34 mouse cellular contexts compared by ENCODE assay signal in genomic region chr5:118834129-118834528, GRCm38 (mm10).
DNase-seq lines count a peak whose midpoint lies in the region; ATAC-seq and TF ChIP-seq lines count a peak whose summit lies in the region.
"Had no signal": no experiment of that assay in that cellular context is flagged by ENCODE, and none has a peak within 500 bp of the region (broad histone marks: within the 10 kb centered on the region; RNA-seq: fewer than 3 reads in every experiment).

No protein-coding gene starts in this region.

- H3K4me3 ChIP-seq in intestine, postnatal 0 days (ENCODE audit: low read depth, low read length): no peak overlapping the region
- H3K4me3 ChIP-seq in intestine, embryonic 16.5 days (ENCODE audit: low read length): no peak overlapping the region
- H3K4me3 ChIP-seq: embryonic facial prominence, embryonic 10.5 days; embryonic facial prominence, embryonic 15.5 days; forebrain, embryonic 13.5 days; heart, embryonic 10.5 days; heart, embryonic 15.5 days; hindbrain, embryonic 12.5 days; liver, embryonic 13.5 days; neural tube, embryonic 15.5 days had no signal

- no peaks in the 10 kb centered on the region for H3K9me3 ChIP-seq in intestine, postnatal 0 days (ENCODE audit: control insufficient read depth)
- no peaks in the 10 kb centered on the region for H3K9me3 ChIP-seq in intestine, embryonic 16.5 days (ENCODE audit: control insufficient read depth, low read length)
- H3K9me3 ChIP-seq: embryonic facial prominence, embryonic 10.5 days; embryonic facial prominence, embryonic 15.5 days; forebrain, embryonic 13.5 days; heart, embryonic 10.5 days; heart, embryonic 15.5 days; hindbrain, embryonic 12.5 days; liver, embryonic 13.5 days; neural tube, embryonic 15.5 days had no signal

- no peak overlapping the region for H3K4me2 ChIP-seq in intestine, postnatal 0 days (replicated peaks; ENCODE audit: low read depth)
- no peak overlapping the region for H3K4me2 ChIP-seq in intestine, embryonic 16.5 days (ENCODE audit: low read depth, low read length)
- H3K4me2 ChIP-seq: embryonic facial prominence, embryonic 15.5 days; forebrain, embryonic 13.5 days; heart, embryonic 15.5 days; hindbrain, embryonic 12.5 days; liver, embryonic 13.5 days; neural tube, embryonic 15.5 days had no signal

- 0 out of 2 replicates have a peak, but pooled peaks cover 3% of the 10 kb centered on the region for H3K27me3 ChIP-seq in intestine, postnatal 0 days (replicated peaks; ENCODE audit: control insufficient read depth, insufficient read depth, low read length)
- no peaks in the 10 kb centered on the region for H3K27me3 ChIP-seq in intestine, embryonic 16.5 days (replicated peaks; ENCODE audit: control insufficient read depth, insufficient read depth, low read length)
- H3K27me3 ChIP-seq: embryonic facial prominence, embryonic 15.5 days; heart, embryonic 15.5 days; hindbrain, embryonic 12.5 days; liver, embryonic 13.5 days; neural tube, embryonic 15.5 days had no signal

- H3K4me1 ChIP-seq in intestine, postnatal 0 days (replicated peaks; ENCODE audit: control insufficient read depth, insufficient read depth, low read length): no peaks in the 10 kb centered on the region
- 0 out of 2 replicates have a peak, but pooled peaks cover under 1% of the 10 kb centered on the region for H3K4me1 ChIP-seq in intestine, embryonic 16.5 days (ENCODE audit: control insufficient read depth, insufficient read depth, low read length)
- H3K4me1 ChIP-seq: embryonic facial prominence, embryonic 15.5 days; forebrain, embryonic 13.5 days; heart, embryonic 15.5 days; hindbrain, embryonic 12.5 days; liver, embryonic 13.5 days had no signal

- no peak overlapping the region for H3K27ac ChIP-seq in intestine, postnatal 0 days (ENCODE audit: low read depth, low read length)
- no peak overlapping the region for H3K27ac ChIP-seq in intestine, embryonic 16.5 days (ENCODE audit: low read length)
- H3K27ac ChIP-seq: embryonic facial prominence, embryonic 10.5 days; embryonic facial prominence, embryonic 15.5 days; forebrain, embryonic 13.5 days; heart, embryonic 10.5 days; heart, embryonic 15.5 days; hindbrain, embryonic 12.5 days; liver, embryonic 13.5 days; macrophage; neural tube, embryonic 15.5 days had no signal

- peak; percentile 49 for TF ChIP-seq CTCF in intestine, postnatal 0 days (IDR thresholded peaks at IDR 0.05; ENCODE audit: low read depth)

- H3K36me3 ChIP-seq in intestine, postnatal 0 days (ENCODE audit: control insufficient read depth, insufficient read depth): no peaks in the 10 kb centered on the region
- no peaks in the 10 kb centered on the region for H3K36me3 ChIP-seq in intestine, embryonic 16.5 days (ENCODE audit: control insufficient read depth, insufficient read depth, low read length)
- H3K36me3 ChIP-seq: embryonic facial prominence, embryonic 10.5 days; embryonic facial prominence, embryonic 15.5 days; heart, embryonic 10.5 days; heart, embryonic 15.5 days; hindbrain, embryonic 12.5 days; liver, embryonic 13.5 days; neural tube, embryonic 15.5 days had no signal

- no peak overlapping the region for H3K9ac ChIP-seq in intestine, postnatal 0 days (ENCODE audit: low read depth, low read length)
- H3K9ac ChIP-seq in intestine, embryonic 16.5 days (ENCODE audit: low read depth, low read length): no peak overlapping the region
- H3K9ac ChIP-seq: embryonic facial prominence, embryonic 15.5 days; forebrain, embryonic 13.5 days; heart, embryonic 15.5 days; hindbrain, embryonic 12.5 days; liver, embryonic 13.5 days; neural tube, embryonic 15.5 days had no signal

- DNase-seq in lung, postnatal 10 days: peak; percentile 24
- no peak for DNase-seq in lung, postnatal 14 days
- DNase-seq in R1 (ENCODE audit: low read depth, low spot score): peak; percentile 94
- DNase-seq in right cerebral cortex, postnatal 25 days: no peak
- DNase-seq in MN1 (ENCODE audit: low spot score): no peak
- DNase-seq: adrenal gland, postnatal 25 days; cerebellum, adult 11-12 months; cerebellum, adult 9-11 months; gastrocnemius, postnatal 14 days; heart, adult 11 months; kidney, adult 11 months; kidney, postnatal 36 days; layer of hippocampus, postnatal 36 days; left cerebral cortex, postnatal 4 days; liver, embryonic 13.5 days; lung, adult 18-20 months; midbrain, embryonic 14.5 days; retina, postnatal 1 day; right cerebral cortex, postnatal 14 days; spleen, adult 18-20 months; thymus, adult 18-20 months; thymus, postnatal 25 days had no signal

- WGBS in intestine, postnatal 0 days: 92% methylated on average over 5 of the region's 5 CpGs
- 93% methylated on average over 5 of the region's 5 CpGs for WGBS in intestine, embryonic 16.5 days

- ATAC-seq in intestine, postnatal 0 days: no peak
- no peak for ATAC-seq in intestine, embryonic 16.5 days
- ATAC-seq: CD4-positive, CD25-positive, alpha-beta regulatory T cell, adult 4 months; forebrain, embryonic 13.5 days; Patski had no signal

Comparison
In these comparisons a context has a peak if more than half of its experiments do, and no peak if none do; other contexts are left out.
1. DNase-seq: peak in lung, postnatal 10 days (single experiment) and R1 (single experiment); none in lung, postnatal 14 days (single experiment), right cerebral cortex, postnatal 25 days (single experiment) and MN1 (single experiment).